Mouse (Mus musculus) embryonic facial prominence, embryonic 10.5 days (tissue): ENCODE data around the gene Krt14. TPM values are rescaled to one million over a fixed set of nuclear protein-coding genes. Genes with fewer than 3 reads are reported as not detected.
A peak's percentile ranks its signal among the peaks of the same experiment; 100 is the strongest.
"Not testable (repeated sequence)": the region's sequence is repeated elsewhere in the genome, so short reads cannot be mapped to it uniquely, and the experiment has no call there.

Source experiments
- DNase-seq: peaks from one replicate; pipeline ENCODE4 v3.0.0-alpha.2; 2017; ENCODE audit warnings: low spot score
- H3K27ac ChIP-seq: fragments of 300-500 bp; sonication (generic); replicated peaks from 2 replicates; pipeline ENCODE4 v1.5.1; 2016; ENCODE audit warnings: mild to moderate bottlenecking
- H3K27me3 ChIP-seq: fragments of 300-500 bp; sonication (generic); replicated peaks from 2 replicates; pipeline ENCODE4 v1.6.1; 2016; ENCODE audit warnings: low read depth, mild to moderate bottlenecking; ENCODE audit not compliant: poor library complexity, severe bottlenecking
- H3K36me3 ChIP-seq: fragments of 300-500 bp; sonication (generic); replicated peaks from 2 replicates; pipeline ENCODE4 v1.6.1; 2016; ENCODE audit warnings: mild to moderate bottlenecking, moderate library complexity
- H3K4me1 ChIP-seq: fragments of 300-500 bp; sonication (generic); 2 replicates; pipeline ENCODE4 v1.6.1; 2016
- H3K4me3 ChIP-seq: fragments of 300-500 bp; sonication (generic); 2 replicates; pipeline ENCODE4 v1.5.1; 2016; ENCODE audit warnings: mild to moderate bottlenecking, moderate library complexity
- H3K9me3 ChIP-seq: fragments of 300-500 bp; sonication (generic); 2 replicates; pipeline ENCODE4 v1.6.1; 2016; ENCODE audit warnings: mild to moderate bottlenecking
- WGBS: fragments of 180-500 bp; shearing (Covaris S2); methylation state at CpG from one replicate; pipeline ENCODE4 v1.1.7; 2016; 5-methylcytosine and 5-hydroxymethylcytosine counted together
- polyA plus RNA-seq: library from polyadenylated mRNA; unstranded; fragments of >200 nt; fragmentation: Nextera tagmentation; extraction: Ambion mirVana; gene quantifications from 2 replicates; pipeline ENCODE4 v1.2.1, GENCODE M21; 2016

The Krt14 gene
- polyA plus RNA-seq, result 12.0 and 16.1 TPM in 2 replicates

DNA sequence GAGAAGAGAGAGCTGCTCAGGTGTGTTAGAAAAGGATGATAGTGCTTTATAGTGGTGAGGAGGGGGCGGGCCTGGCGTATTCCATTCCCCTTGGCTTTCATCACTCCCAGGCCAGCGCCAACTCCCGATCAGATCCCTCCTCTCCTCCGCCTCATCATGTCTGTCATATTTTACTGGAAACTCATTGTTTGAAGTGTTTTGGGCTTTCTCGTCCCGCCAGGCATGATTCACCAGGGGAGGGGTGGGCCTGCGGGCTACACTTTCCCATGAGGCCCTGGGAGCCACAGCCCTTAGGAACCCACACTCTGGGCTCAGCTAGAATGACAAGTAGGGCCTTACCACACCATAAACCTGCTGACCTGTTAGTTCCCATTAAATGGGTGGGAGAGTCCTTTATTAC, at the start of gene Krt14:
Gene Krt14, minus strand, starts transcription at position 51 of the 400 bp plus-strand sequence.
- no peak within 1 kb of the TSS for H3K4me3 ChIP-seq
- no peak for DNase-seq
- no peaks in the 10 kb centered on the region for H3K9me3 ChIP-seq
- H3K27me3 ChIP-seq, result no peaks in the 10 kb centered on the region
- no peaks in the 10 kb centered on the region for H3K36me3 ChIP-seq
- 90% methylated on average over 8 of the region's 8 CpGs for WGBS
- no peak within 1 kb of the TSS for H3K27ac ChIP-seq
- H3K4me1 ChIP-seq, result no peaks in the 10 kb centered on the region

GRCm38 (mm10) chr11:100255514-100255913, 48.2 kb upstream of the Krt14 start:
- no peak for DNase-seq
- no peak overlapping the region for H3K27ac ChIP-seq
- no peaks in the 10 kb centered on the region for H3K27me3 ChIP-seq
- H3K9me3 ChIP-seq, result no peaks in the 10 kb centered on the region
- H3K36me3 ChIP-seq, result no peaks in the 10 kb centered on the region
- H3K4me1 ChIP-seq, result no peaks in the 10 kb centered on the region
- no peak overlapping the region for H3K4me3 ChIP-seq
- WGBS, result 95% methylated on average over 6 of the region's 6 CpGs

DNA sequence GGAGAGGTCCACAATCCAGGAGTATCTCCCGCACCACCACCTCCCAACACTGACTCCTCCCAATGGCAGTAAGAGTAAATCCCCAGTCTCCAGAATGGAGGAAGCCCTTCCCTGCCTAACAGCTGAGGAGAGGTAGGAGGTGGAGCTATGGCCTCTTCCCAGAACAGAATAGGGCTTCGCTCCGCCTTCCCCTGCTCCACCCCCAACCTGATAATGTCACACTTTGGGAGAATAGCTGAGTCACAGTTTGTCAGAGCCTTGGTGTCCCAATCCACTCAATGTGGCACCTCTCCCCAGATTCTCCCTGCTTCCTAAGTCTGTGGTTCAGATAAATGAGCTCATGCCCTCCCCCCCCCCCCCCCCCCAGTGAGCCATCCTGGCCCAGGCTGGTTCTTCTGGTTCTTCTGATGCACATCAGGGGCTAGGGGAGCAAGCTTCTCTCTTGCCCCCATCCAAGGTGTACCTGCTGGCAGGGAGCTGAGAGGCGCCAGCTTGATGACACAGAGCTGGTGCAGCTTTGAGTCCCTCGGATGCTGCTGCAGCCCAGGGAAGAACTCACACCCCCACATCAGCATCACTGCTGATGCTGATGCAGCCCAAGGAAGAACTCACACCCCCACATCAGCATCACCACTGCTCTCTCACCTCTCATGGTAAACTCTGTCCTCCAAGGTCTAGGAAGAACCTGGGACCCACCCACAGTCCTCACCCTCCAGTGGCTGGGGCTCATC, 47.2 kb upstream of the Krt14 start:
- Histone ChIP-seq H3K27me3 (no peaks in the 10 kb centered on the region), H3K4me1 (no peaks in the 10 kb centered on the region), H3K27ac (no peak overlapping the region), H3K9me3 (no peaks in the 10 kb centered on the region), H3K4me3 (no peak overlapping the region), H3K36me3 (no peaks in the 10 kb centered on the region)
- no peak for DNase-seq
- 77% methylated on average over 5 of the region's 5 CpGs for whole genome bisulfite sequencing

GRCm38 (mm10) chr11:100248852-100249465, 41.6 kb upstream of the Krt14 start, which contains the start of gene Krt16:
Gene Krt16, minus strand, starts transcription at chr11:100248902.
- no peak within 1 kb of the TSS for H3K4me3 ChIP-seq
- H3K9me3 ChIP-seq, result no peaks in the 10 kb centered on the region
- no peaks in the 10 kb centered on the region for H3K4me1 ChIP-seq
- DNase-seq, result no peak
- no peak within 1 kb of the TSS for H3K27ac ChIP-seq
- no peaks in the 10 kb centered on the region for H3K36me3 ChIP-seq
- 90% methylated on average over 7 of the region's 7 CpGs for WGBS
- no peaks in the 10 kb centered on the region for H3K27me3 ChIP-seq

GRCm38 (mm10) chr11:100246471-100246870, 39.1 kb upstream of the Krt14 start:
- H3K4me1 ChIP-seq, H3K4me3 ChIP-seq, H3K9me3 ChIP-seq, DNase-seq, H3K27me3 ChIP-seq, H3K27ac ChIP-seq, H3K36me3 ChIP-seq: not testable (repeated sequence)
- WGBS, result 70% methylated on average over 7 of the region's 7 CpGs

GRCm38 (mm10) chr11:100240272-100240671, 32.9 kb upstream of the Krt14 start:
- not testable (repeated sequence) for H3K36me3 ChIP-seq, DNase-seq, H3K4me1 ChIP-seq, H3K27me3 ChIP-seq, H3K4me3 ChIP-seq, H3K9me3 ChIP-seq, H3K27ac ChIP-seq
- 92% methylated on average over 4 of the region's 4 CpGs for WGBS

DNA sequence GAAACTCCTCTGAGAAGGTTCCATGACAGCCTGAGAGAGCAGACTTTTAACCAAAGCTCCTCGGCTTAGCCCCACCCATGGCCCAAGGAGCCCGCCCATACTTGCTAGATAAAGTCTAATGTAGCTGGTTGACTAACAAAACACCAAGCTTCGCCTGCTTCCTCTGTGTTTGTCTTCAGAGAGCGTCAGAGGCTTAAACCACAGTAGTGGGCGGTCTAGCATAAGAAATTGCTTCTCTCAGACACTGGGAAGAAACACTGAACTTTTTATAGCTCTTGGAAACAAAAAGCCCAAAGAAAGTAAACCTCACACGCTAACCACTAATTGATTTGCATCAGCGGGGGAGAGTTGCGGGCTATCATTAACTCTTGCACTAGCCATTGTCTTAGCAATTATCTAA, 14.4 kb upstream of the Krt14 start:
- no peak for DNase-seq
- H3K36me3 ChIP-seq, result no peaks in the 10 kb centered on the region
- no peaks in the 10 kb centered on the region for H3K27me3 ChIP-seq
- H3K4me1 ChIP-seq, result no peaks in the 10 kb centered on the region
- H3K27ac ChIP-seq, result no peak overlapping the region
- WGBS, result 72% methylated on average over 8 of the region's 8 CpGs
- H3K4me3 ChIP-seq, result no peak overlapping the region
- H3K9me3 ChIP-seq, result peaks cover 5% of the 10 kb centered on the region; the same call in 1 of the 2 replicates

DNA sequence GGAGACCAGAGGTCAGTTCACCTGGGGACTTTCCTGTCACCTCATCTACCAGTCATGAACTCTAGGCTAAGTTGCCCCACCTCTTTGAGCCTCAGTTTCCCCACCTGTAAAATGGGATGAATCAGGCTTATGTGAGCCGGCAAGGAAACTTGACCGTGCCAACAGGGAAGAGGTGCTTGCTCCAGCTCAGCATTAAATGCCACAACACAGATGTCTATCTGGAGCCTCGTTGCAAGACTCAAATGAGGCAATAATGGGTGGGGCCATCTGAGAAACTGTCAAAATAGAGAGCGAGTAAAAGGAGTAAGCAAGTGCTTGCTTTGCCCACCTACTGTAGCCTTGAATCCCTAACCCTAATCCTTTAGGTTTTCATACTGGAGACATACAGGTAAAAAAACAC, 12.0 kb upstream of the Krt14 start:
- H3K27me3 ChIP-seq, result no peaks in the 10 kb centered on the region
- no peaks in the 10 kb centered on the region for H3K9me3 ChIP-seq
- DNase-seq, result no peak
- H3K4me1 ChIP-seq, result no peaks in the 10 kb centered on the region
- H3K27ac ChIP-seq, result no peak overlapping the region
- no peak overlapping the region for H3K4me3 ChIP-seq
- WGBS, result 89% methylated on average over 4 of the region's 4 CpGs
- no peaks in the 10 kb centered on the region for H3K36me3 ChIP-seq

DNA sequence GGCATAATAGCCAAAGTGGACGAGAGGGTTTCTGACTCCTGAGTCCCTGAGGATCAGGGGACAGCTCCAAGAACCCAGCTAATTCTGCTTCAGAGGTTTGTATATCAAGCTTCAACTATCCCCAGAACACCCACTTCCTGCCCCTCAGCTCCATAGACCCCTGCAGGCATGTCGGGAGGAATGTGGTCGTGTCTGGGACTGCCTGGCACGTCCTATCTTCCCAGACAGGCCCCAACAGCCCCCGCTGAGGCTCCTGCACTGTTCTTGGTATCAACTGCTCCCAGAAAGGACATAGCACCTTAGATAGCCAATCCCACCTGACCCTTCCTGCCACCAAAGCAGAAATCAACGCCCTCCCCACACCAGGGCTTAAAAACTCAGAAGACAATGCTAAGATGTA, 1.2 kb upstream of the Krt14 start:
- no peaks in the 10 kb centered on the region for H3K36me3 ChIP-seq
- H3K27ac ChIP-seq, result no peak overlapping the region
- peak; percentile 21 for DNase-seq
- H3K9me3 ChIP-seq, result no peaks in the 10 kb centered on the region
- H3K27me3 ChIP-seq, result no peaks in the 10 kb centered on the region
- no peak overlapping the region for H3K4me3 ChIP-seq
- 50% methylated on average over 6 of the region's 6 CpGs for WGBS
- no peaks in the 10 kb centered on the region for H3K4me1 ChIP-seq

DNA sequence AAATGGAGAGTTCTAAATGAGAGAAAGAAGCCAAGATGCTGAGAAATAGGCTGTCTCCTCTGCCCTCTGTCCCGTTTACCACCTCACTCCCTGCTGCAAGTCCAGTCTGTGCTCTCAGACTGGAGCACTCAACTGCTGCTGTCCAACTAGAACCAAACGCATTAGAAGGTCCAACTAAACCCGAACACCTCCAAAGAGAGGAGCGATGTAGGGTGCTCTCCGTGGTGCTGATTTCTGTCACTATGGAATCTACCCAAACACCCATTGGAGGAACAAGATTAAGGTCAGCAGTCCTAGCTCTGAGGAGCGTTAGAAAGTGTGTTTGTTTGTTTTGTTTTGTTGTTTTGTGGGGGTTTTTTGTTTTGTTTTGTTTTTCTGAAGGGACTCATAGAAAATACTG, 3.9 kb downstream of the Krt14 start:
- H3K27me3 ChIP-seq, result no peaks in the 10 kb centered on the region
- no peaks in the 10 kb centered on the region for H3K36me3 ChIP-seq
- no peak overlapping the region for H3K4me3 ChIP-seq
- H3K27ac ChIP-seq, result no peak overlapping the region
- peak; percentile 68 for DNase-seq
- no peaks in the 10 kb centered on the region for H3K9me3 ChIP-seq
- no peaks in the 10 kb centered on the region for H3K4me1 ChIP-seq
- 23% methylated on average over 6 of the region's 6 CpGs for WGBS

DNA sequence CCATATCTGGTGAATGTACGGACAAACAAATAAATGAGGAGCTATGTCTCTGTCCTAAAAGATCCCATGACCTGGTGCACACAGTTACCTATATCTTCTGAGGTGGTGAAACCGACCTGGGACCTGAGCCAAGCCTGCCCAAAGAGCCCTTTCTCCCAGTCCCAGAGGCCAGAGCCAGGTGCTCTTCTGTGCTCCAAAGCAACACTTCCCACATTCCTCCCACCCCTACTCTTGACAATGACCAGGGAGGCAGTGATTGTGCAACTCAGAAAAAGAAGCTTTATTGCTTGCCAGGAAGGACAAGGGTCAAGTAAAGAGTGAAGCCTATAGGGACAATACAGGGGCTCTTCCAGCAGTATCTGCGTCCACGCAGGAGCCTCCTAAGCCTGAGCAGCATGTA, 4.4 kb downstream of the Krt14 start:
- H3K4me1 ChIP-seq, result no peaks in the 10 kb centered on the region
- no peaks in the 10 kb centered on the region for H3K27me3 ChIP-seq
- H3K4me3 ChIP-seq, result no peak overlapping the region
- no peaks in the 10 kb centered on the region for H3K9me3 ChIP-seq
- no peaks in the 10 kb centered on the region for H3K36me3 ChIP-seq
- 81% methylated on average over 4 of the region's 4 CpGs for WGBS
- no peak overlapping the region for H3K27ac ChIP-seq
- DNase-seq, result no peak

GRCm38 (mm10) chr11:100200104-100200820, 7.1 kb downstream of the Krt14 start:
- peak; percentile 35 for DNase-seq
- Histone ChIP-seq H3K27ac (no peak overlapping the region), H3K4me3 (no peak overlapping the region), H3K36me3 (no peaks in the 10 kb centered on the region), H3K9me3 (no peaks in the 10 kb centered on the region), H3K27me3 (no peaks in the 10 kb centered on the region), H3K4me1 (no peaks in the 10 kb centered on the region)
- WGBS, result 46% methylated on average over 8 of the region's 8 CpGs

DNA sequence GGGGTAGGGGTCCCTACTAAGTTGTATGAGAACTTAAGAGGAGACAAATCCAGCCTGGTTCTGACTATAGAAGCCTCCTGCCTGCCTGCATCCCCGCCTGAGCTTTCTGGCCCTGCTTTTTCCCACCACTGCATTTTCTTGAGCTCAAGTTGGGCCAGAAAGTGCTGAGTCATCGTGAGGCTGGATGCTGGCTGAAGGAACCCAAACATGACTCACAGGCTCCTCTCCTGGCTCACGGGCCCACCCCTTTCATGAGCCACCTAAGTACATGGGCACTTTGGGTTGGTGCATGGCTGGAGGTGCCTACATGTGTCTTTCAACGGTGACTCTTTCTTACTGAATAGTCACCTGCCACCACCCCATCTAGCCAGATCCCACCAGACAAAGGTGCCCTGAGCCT, 8.7 kb downstream of the Krt14 start:
- Histone ChIP-seq H3K4me3 (no peak overlapping the region), H3K4me1 (no peaks in the 10 kb centered on the region), H3K9me3 (no peaks in the 10 kb centered on the region), H3K27me3 (no peaks in the 10 kb centered on the region), H3K36me3 (no peaks in the 10 kb centered on the region), H3K27ac (no peak overlapping the region)
- WGBS, result 79% methylated on average over 4 of the region's 4 CpGs
- DNase-seq, result no peak
